Mouse (Mus musculus) brain, embryonic 14.5 days (tissue): ENCODE data around the gene Ccnh. TPM values are rescaled to one million over a fixed set of nuclear protein-coding genes. Genes with fewer than 3 reads are reported as not detected.

ENCODE experiments used
- DNase-seq: peaks from one replicate; pipeline ENCODE4 v3.0.0-alpha.2; 2011; ENCODE audit warnings: low read depth
- CTCF ChIP-seq: fragments of 200-500 bp; IDR thresholded peaks from 2 replicates; pipeline ENCODE4 v1.5.1; 2012; ENCODE audit warnings: inconsistent platforms, mild to moderate bottlenecking, moderate library complexity, borderline replicate concordance; ENCODE audit not compliant: insufficient read depth, insufficient read length; ENCODE audit errors: extremely low read depth
- POLR2A ChIP-seq: fragments of 200-500 bp; IDR thresholded peaks from 2 replicates; pipeline ENCODE4 v1.6.1; 2012; ENCODE audit warnings: mild to moderate bottlenecking, inconsistent platforms, borderline replicate concordance; ENCODE audit not compliant: poor library complexity, insufficient read depth, insufficient read length, severe bottlenecking; ENCODE audit errors: extremely low read depth
- polyA plus RNA-seq: library from polyadenylated mRNA; depleted of rRNA; stranded (reverse); fragments of >200 nt; gene quantifications from 2 replicates; pipeline ENCODE4 v1.2.3, GENCODE M21; 2012; rRNA removed

The Ccnh gene
- polyA plus RNA-seq, 1 experiment, result 46.0 TPM

DNA sequence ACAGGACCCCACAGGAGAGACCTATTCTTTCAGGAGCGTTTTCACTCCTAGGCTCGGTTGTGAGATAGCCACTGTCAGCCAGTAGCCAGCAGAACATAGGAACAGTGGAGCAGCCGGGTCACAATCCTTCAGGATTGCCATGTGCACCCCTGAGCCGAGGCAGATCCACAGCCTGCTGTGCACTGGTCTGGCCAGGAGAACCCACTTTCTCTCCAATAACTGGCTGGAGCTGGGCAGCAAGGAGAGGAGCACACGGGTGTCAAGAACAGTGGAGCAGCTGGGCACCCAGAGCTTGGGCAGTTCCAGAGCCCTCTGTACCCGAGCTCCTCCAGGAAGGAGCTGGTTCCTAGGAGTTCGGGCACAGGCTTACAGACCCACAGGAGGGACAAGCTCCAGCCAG lies 49.6 kb downstream of the Ccnh start:
- TF ChIP-seq POLR2A, result no peak
- TF ChIP-seq CTCF, result no peak
- no peak for DNase-seq

Other genes with a start within 250 kb of the Ccnh start
- gene Rasa1, start 99.7 kb downstream of the Ccnh start, polyA plus RNA-seq, result 62.2 and 77.2 TPM in 2 replicates